Mouse (Mus musculus): Measurements from ENCODE around the gene Olfr1229.

Gene Olfr1229

GRCm38 (mm10) chr2:89287914-89288313, at the start of gene Olfr1229:
Olfr1229 (minus strand) TSS chr2:89288014.
- no peak for DNase-seq

- DNase-seq = no peak
These were observed 41.8 kb upstream of the Olfr1229 start, which contains the start of gene Olfr1232 for GRCm38 (mm10) chr2:89329575-89329974. Olfr1232 (minus strand) TSS chr2:89329675.

- DNase-seq = no peak
These were observed 19.2 kb upstream of the Olfr1229 start, which contains the start of gene Olfr1231 for GRCm38 (mm10) chr2:89306974-89307373. Olfr1231 (minus strand) TSS chr2:89307074.

GRCm38 (mm10) chr2:89297168-89297567, 9.4 kb upstream of the Olfr1229 start, which contains the start of gene Olfr1230:
Olfr1230 (minus strand) TSS chr2:89297268.
- DNase-seq = no peak

- DNase-seq = no peak
These were observed 33.9 kb downstream of the Olfr1229 start, which contains the start of gene Olfr1228 for GRCm38 (mm10) chr2:89253962-89254361. Olfr1228 (minus strand) TSS chr2:89254062.
